Mouse (Mus musculus): ENCODE measurements around the gene Zc2hc1b.

DNA sequence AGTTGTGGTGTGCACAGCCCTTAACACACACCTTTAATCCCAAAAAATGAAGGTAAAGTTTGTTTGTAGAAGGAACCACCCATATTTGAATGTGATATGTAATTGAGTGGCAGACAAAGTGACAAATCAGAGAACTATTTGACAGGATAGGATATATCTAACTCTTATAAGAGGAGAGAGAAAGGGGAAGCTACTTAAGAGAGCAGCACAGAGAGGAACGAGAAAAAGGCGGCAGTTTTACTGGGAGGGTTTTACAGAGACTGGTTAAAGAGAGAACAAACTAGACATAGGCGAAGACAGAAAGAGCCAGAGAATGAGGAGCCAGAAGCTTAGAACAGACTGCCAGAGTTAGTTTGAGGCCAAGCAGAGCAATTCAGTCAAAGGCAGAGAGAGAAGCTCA, 23.0 kb upstream of the Zc2hc1b start:
- TF ChIP-seq CTCF (IDR thresholded peaks at IDR 0.05; ENCODE audit: insufficient read depth, low read length) (no peak), POLR2A (IDR thresholded peaks at IDR 0.05; ENCODE audit: borderline replicate concordance, extremely low read depth, low read depth, low read length) (no peak)
